Mouse (Mus musculus): ENCODE measurements around the gene Drc1. TPM values are rescaled to one million over a fixed set of nuclear protein-coding genes. Genes with fewer than 3 reads are reported as not detected.

The Drc1 gene
- total RNA-seq, 2 experiments from 2014 or later: 15.2 to 19.2 TPM

DNA sequence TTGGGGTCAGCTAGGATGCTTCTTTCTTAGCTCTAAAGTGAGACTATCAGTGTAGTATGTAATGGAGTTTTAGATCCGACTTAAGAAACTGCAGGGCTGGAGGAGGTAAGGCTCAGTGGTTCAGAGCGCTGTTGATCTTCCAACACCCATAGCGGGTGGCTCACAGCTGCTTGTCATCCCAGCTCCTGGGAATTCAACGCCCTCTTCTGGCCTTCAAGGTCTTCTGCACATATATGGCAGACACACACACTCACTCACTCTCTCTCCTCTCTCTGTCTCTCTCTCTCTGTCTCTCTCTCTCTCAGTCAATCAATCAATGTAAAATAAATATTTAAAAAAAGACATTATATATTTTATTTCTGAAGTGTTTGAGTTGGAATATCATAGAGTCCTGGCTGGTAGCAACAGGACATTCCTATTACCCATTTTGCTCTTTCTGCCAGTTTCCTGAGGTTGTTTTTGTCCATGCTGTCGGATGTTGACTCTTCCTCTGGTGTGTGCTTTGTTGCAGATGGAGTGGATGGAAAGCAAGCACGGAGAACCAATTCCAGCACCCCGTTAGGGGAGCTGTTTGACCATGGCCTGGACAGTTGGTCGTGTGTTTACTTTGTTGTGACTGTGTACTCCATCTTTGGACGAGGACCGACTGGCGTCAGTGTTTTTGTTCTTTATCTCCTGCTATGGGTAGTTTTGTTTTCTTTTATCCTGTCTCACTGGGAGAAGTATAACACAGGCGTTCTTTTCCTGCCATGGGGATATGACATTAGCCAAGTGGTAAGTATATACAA is 25.4 kb upstream of the Drc1 start:
- Histone ChIP-seq H3K27ac (no peak overlapping the region), H3K4me3 (no peak overlapping the region)
- no peak for TF ChIP-seq CTCF (IDR thresholded peaks at IDR 0.05)
- intact Hi-C loops (cut with DNase I): no loop called here
- no peak for DNase-seq (ENCODE audit: extremely low spot score in 1 of 2, low spot score in 2 of 2)

DNA sequence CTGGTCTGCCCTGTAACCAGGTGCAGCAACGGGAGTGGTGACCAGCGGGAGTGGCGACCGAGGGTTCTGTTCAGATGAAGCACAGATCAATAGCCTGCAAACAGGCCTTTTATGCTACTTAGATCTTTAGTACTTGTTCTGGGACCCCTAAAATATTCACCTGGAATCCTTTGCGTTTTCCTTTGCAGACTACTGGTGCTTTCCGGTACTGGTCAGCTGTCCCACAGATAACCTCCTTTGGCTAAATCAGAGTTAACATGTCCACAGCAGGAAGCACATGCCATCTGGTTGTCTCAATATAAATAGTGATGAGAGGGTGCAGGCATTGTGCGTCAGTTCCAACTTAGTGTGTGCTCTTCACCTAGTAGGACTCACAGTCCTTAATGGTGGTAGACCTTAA is 22.4 kb upstream of the Drc1 start:
- no peak overlapping the region for H3K27ac ChIP-seq
- H3K4me3 ChIP-seq: no peak overlapping the region
- intact Hi-C loops (cut with DNase I): no loop called here
- DNase-seq (ENCODE audit: extremely low spot score in 1 of 2, low spot score in 2 of 2): no peak
- TF ChIP-seq CTCF (IDR thresholded peaks at IDR 0.05): no peak

DNA sequence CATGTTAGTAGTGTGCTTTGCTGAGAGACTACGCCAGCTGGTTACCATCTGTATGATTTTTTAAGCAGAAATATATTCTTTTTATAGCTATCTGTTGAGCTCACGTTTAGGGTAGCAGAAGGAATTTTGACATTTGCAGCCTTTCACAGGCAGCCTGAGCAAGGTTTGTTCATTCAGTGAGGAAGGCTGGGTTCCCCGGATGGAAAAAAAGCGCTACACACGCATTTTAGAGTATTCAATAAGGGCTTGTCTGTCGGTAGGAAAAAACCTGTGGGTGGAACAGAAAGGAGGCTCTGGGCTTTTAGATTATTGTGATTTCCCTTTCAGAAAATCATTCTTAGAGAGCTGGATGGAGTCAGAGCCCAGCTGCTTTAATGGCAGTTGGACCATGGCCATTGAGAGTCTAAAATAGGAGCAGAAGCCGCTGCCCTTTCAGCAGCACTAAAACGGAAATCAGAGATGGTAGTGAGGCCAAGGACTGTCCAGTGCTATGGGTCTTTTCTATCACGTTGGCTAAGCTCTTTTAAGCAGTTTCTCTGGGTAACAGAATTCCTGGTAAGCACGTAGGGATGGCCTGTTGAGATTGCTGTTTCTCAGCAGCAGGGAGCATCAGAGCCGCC is 10.5 kb upstream of the Drc1 start:
- peak overlapping the region; percentile 47; the same call in 1 of the 2 replicates for H3K27ac ChIP-seq
- intact Hi-C loops (cut with DNase I): loop anchor here (2.0 kb wide), 1 partner anchor 34 kb away; no protein-coding TSS in a partner anchor
- no peak for TF ChIP-seq CTCF (IDR thresholded peaks at IDR 0.05)
- peak; percentile 51 to 56 for DNase-seq (ENCODE audit: extremely low spot score in 1 of 2, low spot score in 2 of 2)
- no peak overlapping the region for H3K4me3 ChIP-seq

DNA sequence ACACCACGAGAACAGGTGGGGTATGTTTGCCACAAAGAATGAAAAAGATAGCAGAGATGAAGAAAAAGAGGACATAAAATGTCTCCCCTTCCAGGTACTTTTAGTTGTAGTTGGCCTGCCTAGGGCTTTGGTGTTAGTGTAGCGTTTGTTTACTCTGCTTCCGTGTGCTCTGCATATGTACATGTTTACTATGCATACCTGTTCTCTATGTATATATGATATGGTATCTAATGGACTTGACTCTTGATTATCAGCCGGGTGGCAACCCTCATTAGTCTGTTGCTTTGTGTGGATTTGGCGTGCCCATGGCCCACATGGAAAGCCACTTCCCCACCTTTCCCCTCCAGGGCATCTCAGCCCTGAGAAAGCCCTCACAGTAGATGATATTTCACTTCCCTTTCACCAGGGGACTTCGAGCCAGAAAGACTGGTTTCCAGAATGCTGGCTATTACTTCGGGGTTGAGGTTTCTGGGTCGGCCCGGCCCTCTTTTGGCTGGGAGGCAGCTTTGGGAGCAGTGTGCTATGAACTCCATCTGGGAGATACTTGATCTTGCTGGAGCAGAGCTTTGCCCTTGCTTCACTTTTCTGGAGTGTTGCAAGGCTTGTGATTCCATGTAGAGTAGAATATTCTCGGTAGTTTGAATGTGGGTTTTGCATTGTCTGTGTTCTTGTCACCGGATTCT is 9.4 kb upstream of the Drc1 start:
- DNase-seq (ENCODE audit: extremely low spot score in 1 of 2, low spot score in 2 of 2): no peak
- H3K4me3 ChIP-seq: no peak overlapping the region
- H3K27ac ChIP-seq: no peak overlapping the region
- intact Hi-C loops (cut with DNase I): loop anchor here (2.0 kb wide), 1 partner anchor 35 kb away; no protein-coding TSS in a partner anchor
- TF ChIP-seq CTCF (IDR thresholded peaks at IDR 0.05): no peak

DNA sequence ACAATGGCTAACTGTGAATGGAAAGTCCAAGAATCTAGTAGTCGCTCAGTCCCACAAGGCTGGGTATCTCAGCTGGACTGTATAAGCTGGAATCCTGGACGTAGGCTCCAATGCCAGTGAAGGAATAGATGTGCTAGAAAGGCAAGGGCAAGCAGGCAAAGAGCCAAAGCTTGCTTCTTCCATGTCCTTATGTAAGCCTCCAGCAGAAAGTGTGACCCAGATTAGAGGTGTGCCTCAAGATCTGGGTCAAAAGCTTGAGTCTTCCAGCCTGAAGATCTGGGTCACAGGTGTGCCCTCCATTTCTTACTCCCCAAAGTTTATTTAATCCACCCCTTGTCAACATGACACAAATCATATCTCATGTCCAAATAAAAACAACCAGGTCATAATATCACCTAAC is 4.8 kb upstream of the Drc1 start:
- no peak overlapping the region for H3K27ac ChIP-seq
- no peak overlapping the region for H3K4me3 ChIP-seq
- intact Hi-C loops (cut with DNase I): no loop called here
- DNase-seq (ENCODE audit: extremely low spot score in 1 of 2, low spot score in 2 of 2): no peak
- no peak for TF ChIP-seq CTCF (IDR thresholded peaks at IDR 0.05)

DNA sequence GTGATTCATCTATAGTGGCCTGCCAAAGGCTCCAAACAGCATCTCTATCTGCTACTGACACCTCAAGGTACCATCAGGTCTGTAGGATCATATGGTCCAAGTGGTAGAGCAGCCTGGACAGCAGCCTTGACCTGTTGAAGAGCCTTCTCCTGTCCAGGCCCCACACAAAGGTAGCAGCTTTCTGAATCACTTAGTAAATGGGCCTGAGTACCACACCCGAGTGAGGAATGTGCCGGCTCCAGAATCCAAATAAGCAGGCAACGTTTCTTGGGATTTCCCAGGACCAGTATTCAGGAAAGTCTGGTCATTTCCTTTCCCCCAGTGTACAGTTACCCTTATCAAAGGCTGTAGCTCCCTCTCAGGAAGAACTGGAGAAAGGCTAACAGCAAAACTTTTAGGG is 2.2 kb upstream of the Drc1 start:
- no peak for DNase-seq (ENCODE audit: extremely low spot score in 1 of 2, low spot score in 2 of 2)
- no peak for TF ChIP-seq CTCF (IDR thresholded peaks at IDR 0.05)
- H3K27ac ChIP-seq: no peak overlapping the region
- H3K4me3 ChIP-seq: no peak overlapping the region
- intact Hi-C loops (cut with DNase I): no loop called here

DNA sequence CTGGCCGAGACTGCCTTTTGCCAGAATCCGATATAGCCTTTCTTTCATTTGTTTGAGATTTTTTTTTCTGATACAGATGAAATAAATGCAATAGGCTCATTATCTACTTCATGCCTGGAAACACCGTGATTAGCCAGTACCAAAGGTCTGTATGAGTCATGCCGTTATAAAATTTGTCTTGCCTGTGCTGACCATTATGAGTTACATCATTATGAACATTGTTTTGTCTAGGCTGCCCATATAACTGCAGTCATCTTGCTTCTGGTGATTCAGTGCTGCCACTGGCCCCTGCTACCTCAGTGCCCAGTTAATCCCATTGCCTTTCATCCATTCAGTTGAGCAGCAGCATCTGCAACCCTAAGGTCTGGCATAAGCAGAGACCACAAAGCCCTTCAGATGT is 1.7 kb upstream of the Drc1 start:
- Histone ChIP-seq H3K27ac (no peak overlapping the region), H3K4me3 (no peak overlapping the region)
- no peak for DNase-seq (ENCODE audit: extremely low spot score in 1 of 2, low spot score in 2 of 2)
- intact Hi-C loops (cut with DNase I): no loop called here
- no peak for TF ChIP-seq CTCF (IDR thresholded peaks at IDR 0.05)

DNA sequence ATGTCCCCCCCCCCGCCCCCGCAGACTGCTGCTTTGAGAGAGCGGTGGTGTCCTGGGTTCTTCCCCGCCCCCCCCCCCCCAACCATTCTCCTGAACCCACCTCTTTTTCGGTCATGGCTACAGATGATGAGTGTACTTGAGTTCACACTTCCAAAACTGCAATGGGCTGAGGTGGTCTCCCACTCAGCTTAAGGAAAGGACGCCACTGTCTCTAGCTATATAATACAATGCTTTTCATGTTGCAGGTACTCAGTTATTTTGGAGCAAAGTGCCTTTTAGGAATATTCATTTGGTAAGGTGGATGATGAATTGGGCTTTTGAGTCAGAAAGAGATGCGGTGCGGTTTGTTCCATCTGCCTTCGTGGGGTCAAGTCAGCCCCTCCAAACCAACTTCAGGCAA is 324 bp upstream of the Drc1 start:
- DNase-seq (ENCODE audit: extremely low spot score in 1 of 2, low spot score in 2 of 2): no peak
- peak overlapping the region; percentile 63 for H3K4me3 ChIP-seq
- no peak for TF ChIP-seq CTCF (IDR thresholded peaks at IDR 0.05)
- intact Hi-C loops (cut with DNase I): no loop called here
- peak overlapping the region; percentile 82 for H3K27ac ChIP-seq

DNA sequence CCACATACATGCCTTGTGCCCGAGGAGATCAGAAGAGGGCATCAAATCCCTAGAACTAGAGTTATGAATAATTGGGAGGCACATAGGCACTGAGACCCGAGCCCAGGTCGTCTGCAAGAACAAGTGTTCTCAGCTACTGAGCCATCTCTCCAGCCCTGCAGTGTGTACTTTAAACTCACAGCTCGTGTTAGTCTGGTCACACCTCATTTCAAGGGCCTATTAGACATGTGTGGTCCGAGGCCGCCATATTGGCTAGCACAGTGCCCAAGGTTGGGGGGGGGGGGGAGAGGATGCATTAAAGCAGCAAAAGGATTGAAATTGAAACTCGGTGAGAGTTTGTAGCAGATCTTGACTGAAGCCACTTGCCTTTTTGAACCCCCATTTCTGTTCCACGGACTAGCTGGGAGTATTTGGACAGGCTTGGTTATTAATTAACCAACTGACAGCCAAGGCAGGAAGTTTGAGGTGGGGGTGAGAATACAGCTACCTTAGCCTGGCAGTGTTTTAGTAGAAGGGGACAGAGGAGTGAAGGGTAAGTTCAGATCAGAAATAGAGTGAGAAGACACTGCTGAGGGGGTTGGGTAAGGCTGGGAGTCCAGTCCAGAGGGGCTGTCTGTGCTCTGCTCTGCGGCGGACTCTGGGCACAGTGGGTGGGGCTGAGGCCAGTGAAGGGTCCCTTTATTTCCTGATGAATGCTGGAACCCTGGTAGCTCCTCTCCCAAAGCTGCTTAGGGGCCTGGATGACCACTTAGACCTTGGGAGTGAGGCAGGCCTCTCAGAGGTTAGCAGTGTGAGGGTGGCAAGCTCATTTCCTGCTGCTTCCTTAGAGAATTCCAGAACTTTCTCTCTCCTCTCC is 5.0 kb downstream of the Drc1 start:
- intact Hi-C loops (cut with DNase I): no loop called here
- TF ChIP-seq CTCF (IDR thresholded peaks at IDR 0.05): no peak
- Histone ChIP-seq H3K4me3 (no peak overlapping the region), H3K27ac (no peak overlapping the region)
- DNase-seq (ENCODE audit: extremely low spot score in 1 of 2, low spot score in 2 of 2): no peak

DNA sequence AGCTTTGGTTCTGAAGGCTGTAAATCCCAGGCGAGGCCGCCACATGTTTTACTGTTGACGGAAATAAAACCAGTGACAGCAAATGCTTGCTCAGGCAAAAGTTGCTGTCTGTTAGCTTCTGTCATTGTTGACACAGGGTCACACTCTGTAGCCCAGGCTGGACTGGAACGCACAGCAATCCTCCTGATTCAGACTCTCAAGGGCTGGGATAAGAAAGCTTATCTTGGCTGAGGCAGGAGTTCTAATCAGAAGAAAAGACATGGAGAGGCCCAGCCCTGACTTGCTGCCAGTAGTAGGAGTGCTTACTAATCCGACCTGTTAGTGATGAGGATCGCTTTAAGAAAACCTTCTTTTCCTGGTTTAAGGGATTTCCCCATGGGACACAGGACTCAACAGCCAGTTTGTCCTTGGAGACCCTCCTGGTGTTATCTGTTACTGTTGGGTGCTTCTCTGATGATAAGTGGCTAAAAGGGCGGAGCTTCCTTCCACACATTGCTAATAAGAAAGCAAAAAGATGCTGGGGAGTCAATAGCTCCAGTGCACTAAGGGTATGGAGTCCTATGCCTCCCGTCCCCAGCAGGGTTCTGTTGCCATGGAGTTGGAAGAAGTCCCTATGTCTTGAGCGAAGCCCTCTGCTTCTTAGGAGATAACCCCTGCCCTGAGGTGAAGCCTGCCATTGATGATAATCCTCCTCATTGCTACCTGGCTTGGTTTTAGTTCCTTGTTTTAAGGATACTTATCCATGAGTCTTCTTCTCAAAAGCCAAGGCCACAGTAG is 6.1 kb downstream of the Drc1 start:
- no peak for DNase-seq (ENCODE audit: extremely low spot score in 1 of 2, low spot score in 2 of 2)
- no peak overlapping the region for H3K4me3 ChIP-seq
- no peak overlapping the region for H3K27ac ChIP-seq
- no peak for TF ChIP-seq CTCF (IDR thresholded peaks at IDR 0.05)
- intact Hi-C loops (cut with DNase I): no loop called here

DNA sequence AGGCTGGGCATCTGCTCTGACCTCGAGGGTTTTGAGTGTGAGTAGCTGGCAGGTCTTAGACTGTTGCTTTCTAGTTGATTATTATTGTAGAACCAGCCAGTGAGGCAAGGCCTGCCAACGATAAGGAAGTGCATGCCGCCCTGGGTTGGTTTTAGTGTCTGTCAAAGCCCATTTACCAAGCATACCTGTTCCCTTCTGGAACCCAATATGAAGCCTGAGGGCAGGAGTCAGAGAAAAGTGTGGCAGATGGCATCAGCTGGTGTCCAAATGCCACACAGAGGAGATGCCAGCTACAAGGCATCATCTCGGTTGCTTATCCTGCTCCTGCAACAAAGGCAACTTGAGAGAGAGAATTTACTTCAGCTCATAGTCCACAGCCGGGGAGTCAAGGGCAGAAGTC is 59.6 kb downstream of the Drc1 start:
- Histone ChIP-seq H3K4me3 (no peak overlapping the region), H3K27ac (no peak overlapping the region)
- intact Hi-C loops (cut with DNase I): no loop called here
- TF ChIP-seq CTCF (IDR thresholded peaks at IDR 0.05): no peak
- DNase-seq (ENCODE audit: extremely low spot score in 1 of 2, low spot score in 2 of 2): no peak
